Mouse (Mus musculus): Measurements from ENCODE around the gene Scgb2b18. TPM values are rescaled to one million over a fixed set of nuclear protein-coding genes. Genes with fewer than 3 reads are reported as not detected.
"Not testable (repeated sequence)": the region's sequence is repeated elsewhere in the genome, so short reads cannot be mapped to it uniquely, and the experiment has no call there.

The Scgb2b18 gene
- polyA plus RNA-seq (2015; fragmentation: Nextera tagmentation; extraction: Ambion mirVana) = not detected in 2 replicates

DNA sequence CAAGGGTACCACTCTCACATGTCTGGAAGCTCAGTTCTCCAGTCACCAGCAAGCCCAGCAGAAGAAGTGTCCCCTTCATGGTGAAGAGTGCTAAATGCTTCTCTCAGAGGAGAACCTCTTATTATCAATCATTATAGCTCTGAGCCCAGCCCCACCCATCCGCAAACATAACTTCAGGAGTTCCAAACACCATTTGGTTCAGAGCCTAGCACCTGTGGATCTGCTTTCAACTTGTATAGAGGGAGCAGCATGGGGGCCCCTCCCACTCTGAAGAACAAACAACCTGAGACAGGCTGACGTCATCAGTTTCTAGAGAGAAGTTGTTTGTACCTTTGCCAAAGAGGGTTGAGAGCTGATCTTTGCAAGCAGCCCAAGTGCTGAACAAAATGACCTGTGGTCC, at the start of gene Scgb2b18:
Gene Scgb2b18 (minus strand): TSS at position 101 of the 400 bp plus-strand sequence.
- not testable (repeated sequence) for H3K27ac ChIP-seq (replicated peaks); ATAC-seq (ENCODE audit: low FRiP score); H3K4me3 ChIP-seq (replicated peaks); H3K27me3 ChIP-seq (replicated peaks); H3K4me1 ChIP-seq; H3K36me3 ChIP-seq; H3K4me2 ChIP-seq; H3K9ac ChIP-seq (replicated peaks); H3K9me3 ChIP-seq (replicated peaks)
- 92% methylated on average over 2 of the region's 2 CpGs for WGBS

DNA sequence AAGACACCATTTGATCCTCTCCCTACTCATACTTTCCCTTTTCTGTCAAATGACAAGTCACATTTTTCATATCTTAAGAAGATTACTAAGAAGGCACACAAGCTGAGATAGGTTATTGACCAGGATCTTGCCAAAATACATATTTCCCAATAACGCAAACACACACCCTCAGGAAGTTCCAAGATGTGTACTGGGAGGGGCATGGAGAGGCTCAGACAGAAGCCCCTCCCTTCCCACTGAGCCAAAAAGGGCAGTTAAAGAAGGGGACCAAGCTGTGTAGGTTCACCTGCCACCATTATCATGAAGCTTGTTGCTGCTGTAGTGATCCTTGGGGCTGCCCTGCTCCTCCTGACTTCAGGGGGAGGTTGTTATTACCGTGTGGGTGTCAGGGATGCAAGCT, 11.6 kb upstream of the Scgb2b18 start, which contains the start of gene Scgb1b18:
Gene Scgb1b18 (plus strand): TSS at position 301 of the 400 bp plus-strand sequence.
- H3K4me2 ChIP-seq; H3K9me3 ChIP-seq (replicated peaks); H3K27ac ChIP-seq (replicated peaks); H3K4me1 ChIP-seq; H3K27me3 ChIP-seq (replicated peaks); H3K36me3 ChIP-seq; ATAC-seq (ENCODE audit: low FRiP score); H3K9ac ChIP-seq (replicated peaks); H3K4me3 ChIP-seq (replicated peaks): not testable (repeated sequence)
- no CpG with 5 or more reads among the region's 2 CpGs for WGBS

Other genes with a start within 250 kb of the Scgb2b18 start
- not detected in 2 replicates for gene Scgb2b17, start 117.3 kb downstream of the Scgb2b18 start, polyA plus RNA-seq (2015; fragmentation: Nextera tagmentation; extraction: Ambion mirVana)
- gene Scgb1b17, start 110.4 kb downstream of the Scgb2b18 start, polyA plus RNA-seq (2015; fragmentation: Nextera tagmentation; extraction: Ambion mirVana) = not detected in 2 replicates
- gene Scgb1b18, start 11.7 kb upstream of the Scgb2b18 start, polyA plus RNA-seq (2015; fragmentation: Nextera tagmentation; extraction: Ambion mirVana) = not detected in 2 replicates
- gene Scgb2b19, start 106.5 kb upstream of the Scgb2b18 start, polyA plus RNA-seq (2015; fragmentation: Nextera tagmentation; extraction: Ambion mirVana) = not detected in 2 replicates
- not detected in 2 replicates for gene Scgb1b19, start 113.4 kb upstream of the Scgb2b18 start, polyA plus RNA-seq (2015; fragmentation: Nextera tagmentation; extraction: Ambion mirVana)
- not detected in 2 replicates for gene Scgb2b20, start 192.5 kb upstream of the Scgb2b18 start, polyA plus RNA-seq (2015; fragmentation: Nextera tagmentation; extraction: Ambion mirVana)
- not detected in 2 replicates for gene Scgb1b20, start 199.4 kb upstream of the Scgb2b18 start, polyA plus RNA-seq (2015; fragmentation: Nextera tagmentation; extraction: Ambion mirVana)